Mouse (Mus musculus): ENCODE data around the gene Dpy19l3.

GRCm38 (mm10) chr7:35738871-35739270 is 15.4 kb downstream of the Dpy19l3 start:
- TF ChIP-seq POLR2A (IDR thresholded peaks at IDR 0.05; ENCODE audit: borderline replicate concordance, low read depth, low read length): no peak
- no peak for TF ChIP-seq CTCF (IDR thresholded peaks at IDR 0.05; ENCODE audit: low read depth, low read length)

All from bone marrow macrophage, adult 2 months (primary cell).